Comparison of ENCODE assay signal across 8 mouse cellular contexts in the genomic region with DNA sequence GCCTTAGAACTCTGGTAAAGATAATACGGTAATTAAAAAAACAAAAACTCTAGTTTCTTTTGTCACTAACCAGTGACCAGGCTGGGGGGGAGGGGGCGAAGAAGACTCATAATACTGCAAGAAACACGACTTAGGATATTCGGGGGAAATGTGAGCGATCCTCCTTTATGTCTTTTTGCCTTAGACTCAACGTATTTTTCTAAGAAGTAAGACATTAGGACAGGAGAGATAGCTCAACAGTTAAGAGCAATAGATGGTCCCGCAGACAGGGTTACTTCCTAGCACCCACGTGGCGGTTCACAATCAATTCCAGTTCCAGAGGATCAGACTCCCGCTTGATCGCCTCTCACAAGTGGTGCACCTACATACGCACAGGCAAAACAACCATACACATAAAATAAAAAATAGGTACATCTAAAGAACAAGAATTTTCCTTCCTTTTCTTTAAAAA. TPM values are rescaled to one million over a fixed set of nuclear protein-coding genes. Genes with fewer than 3 reads are reported as not detected.
DNase-seq lines count a peak whose midpoint lies in the region; ATAC-seq and TF ChIP-seq lines count a peak whose summit lies in the region.

No protein-coding gene starts in this region.

- TF ChIP-seq POLR2A in spleen, adult 2 months (IDR thresholded peaks at IDR 0.05; ENCODE audit: low read depth, low read length) = no peak

- H3K27ac ChIP-seq in spleen, adult 2 months (ENCODE audit: insufficient read depth, low read length) = peak overlapping the region; percentile 46; the same call in 1 of the 2 replicates
- peak overlapping the region; percentile 86 for H3K27ac ChIP-seq in limb, embryonic 13.5 days
- peak overlapping the region; percentile 87 for H3K27ac ChIP-seq in stomach, postnatal 0 days (replicated peaks)

- H3K27me3 ChIP-seq in spleen, adult 2 months (ENCODE audit: control insufficient read depth, insufficient read depth, low read length) = no peaks in the 10 kb centered on the region
- no peaks in the 10 kb centered on the region for H3K27me3 ChIP-seq in limb, embryonic 13.5 days
- no peaks in the 10 kb centered on the region for H3K27me3 ChIP-seq in stomach, postnatal 0 days (ENCODE audit: control insufficient read depth, insufficient read depth, low read length)

- peak overlapping the region; percentile 94 for H3K4me2 ChIP-seq in limb, embryonic 13.5 days (replicated peaks)
- peak overlapping the region; percentile 62 for H3K4me2 ChIP-seq in stomach, postnatal 0 days (replicated peaks; ENCODE audit: low read depth)

- peak overlapping the region; percentile 67 for H3K9ac ChIP-seq in limb, embryonic 13.5 days
- peak overlapping the region; percentile 59 for H3K9ac ChIP-seq in stomach, postnatal 0 days (ENCODE audit: low read length)

- H3K4me3 ChIP-seq in spleen, adult 2 months (ENCODE audit: extremely low read depth, insufficient read depth, insufficient read length) = peak overlapping the region; percentile 79
- H3K4me3 ChIP-seq in limb, embryonic 13.5 days = peak overlapping the region; percentile 80
- H3K4me3 ChIP-seq in stomach, postnatal 0 days (ENCODE audit: low read depth, low read length) = peak overlapping the region; percentile 79

- DNase-seq in gastrocnemius, postnatal 14 days = peak; percentile 7
- no peak for DNase-seq in gastrocnemius, adult 8-10 months (ENCODE audit: low spot score in 2 of 2)
- DNase-seq in spleen, adult 2 months (ENCODE audit: low read depth in 1 of 2, low spot score in 2 of 2) = no peak
- DNase-seq in spleen, adult 12 weeks (ENCODE audit: low spot score) = no peak
- no peak for DNase-seq in stomach, postnatal 0 days (ENCODE audit: low spot score)
- no peak for DNase-seq in frontal cortex, postnatal 36 days (ENCODE audit: low spot score in 2 of 2)
- DNase-seq in adrenal gland, adult 8-10 months = no peak

- intact Hi-C loops in gastrocnemius, postnatal 14 days (cut with DNase I; ENCODE audit: low total_unique reads) = no loop called here

- 1% methylated on average over 12 of the region's 12 CpGs for WGBS in spleen, adult 2 months
- WGBS in limb, embryonic 13.5 days = under 1% methylated on average over 12 of the region's 12 CpGs
- 1% methylated on average over 12 of the region's 12 CpGs for WGBS in stomach, postnatal 0 days

- peaks cover 10% of the 10 kb centered on the region for H3K36me3 ChIP-seq in spleen, adult 2 months (ENCODE audit: control insufficient read depth, insufficient read depth, low read length)
- H3K36me3 ChIP-seq in limb, embryonic 13.5 days = peaks cover 20% of the 10 kb centered on the region
- peaks cover 3% of the 10 kb centered on the region; the same call in 1 of the 2 replicates for H3K36me3 ChIP-seq in stomach, postnatal 0 days (ENCODE audit: control insufficient read depth, insufficient read depth, low read length)

- no peak for TF ChIP-seq CTCF in spleen, adult 2 months (IDR thresholded peaks at IDR 0.05; ENCODE audit: extremely low read depth, insufficient read depth, insufficient read length, insufficient replicate concordance)
- no peak for TF ChIP-seq CTCF in stomach, postnatal 0 days (IDR thresholded peaks at IDR 0.05; ENCODE audit: low read depth)

- no peaks in the 10 kb centered on the region for H3K4me1 ChIP-seq in spleen, adult 2 months (ENCODE audit: control insufficient read depth, insufficient read depth, insufficient read length)
- peaks cover 17% of the 10 kb centered on the region for H3K4me1 ChIP-seq in limb, embryonic 13.5 days
- no peaks in the 10 kb centered on the region for H3K4me1 ChIP-seq in stomach, postnatal 0 days (replicated peaks; ENCODE audit: control insufficient read depth, insufficient read depth)

- TF ChIP-seq EP300 in stomach, postnatal 0 days (optimal IDR thresholded peaks at IDR 0.05) = no peak

- H3K9me3 ChIP-seq in limb, embryonic 13.5 days = no peaks in the 10 kb centered on the region
- no peaks in the 10 kb centered on the region for H3K9me3 ChIP-seq in stomach, postnatal 0 days (ENCODE audit: control insufficient read depth, low read length)

- ATAC-seq in limb, embryonic 13.5 days (ENCODE audit: low FRiP score, low read depth) = peak; percentile 7; the same call in 1 of the 2 replicates
- no peak for ATAC-seq in stomach, postnatal 0 days (ENCODE audit: low FRiP score, low TSS enrichment)

RNA-seq across cellular contexts. Expression of gene Tsacc, which starts 0.7 kb away (rescaled TPM):
- 1 to 10 TPM; 5.8 to 8.5 TPM for total RNA-seq in gastrocnemius, postnatal 14 days (2021)
- total RNA-seq in gastrocnemius, adult 8-10 months (2022) = 1 to 10 TPM; 2.6 to 7.3 (median 6.1) TPM
- polyA plus RNA-seq in spleen, adult 2 months (2012; rRNA removed) = 1.7 and 2.1 TPM in 2 replicates
- polyA plus RNA-seq in limb, embryonic 13.5 days (2015; fragmentation: Nextera tagmentation; extraction: Ambion mirVana) = 12.8 and 15.5 TPM in 2 replicates
- 9.1 and 9.3 TPM in 2 replicates for polyA plus RNA-seq in stomach, postnatal 0 days (2015; fragmentation: Nextera tagmentation; extraction: Ambion mirVana)
- 1 to 10 TPM; 6.2 to 9.3 (median 8.2) TPM for total RNA-seq in adrenal gland, adult 8-10 months (2022)

RNA-seq across cellular contexts. Expression of gene Cct3, which starts 0.8 kb away (rescaled TPM):
- 100 to 1,000 TPM; 132 to 151 TPM for total RNA-seq in gastrocnemius, postnatal 14 days (2021)
- 100 to 1,000 TPM in 1 of 4 experiments, 10 to 100 TPM in 3; 91.1 to 102 (median 92.6) TPM for total RNA-seq in gastrocnemius, adult 8-10 months (2022)
- 72.2 and 77.4 TPM in 2 replicates for polyA plus RNA-seq in spleen, adult 2 months (2012; rRNA removed)
- 557 and 573 TPM in 2 replicates for polyA plus RNA-seq in limb, embryonic 13.5 days (2015; fragmentation: Nextera tagmentation; extraction: Ambion mirVana)
- 230 and 233 TPM in 2 replicates for polyA plus RNA-seq in stomach, postnatal 0 days (2015; fragmentation: Nextera tagmentation; extraction: Ambion mirVana)
- 100 to 1,000 TPM; 250 to 360 (median 279) TPM for total RNA-seq in adrenal gland, adult 8-10 months (2022)

RNA-seq across cellular contexts. Expression of gene Gm38392, which starts 9.1 kb away (rescaled TPM):
- total RNA-seq in gastrocnemius, postnatal 14 days (2021) = under 1 TPM; 0.35 to 0.44 TPM
- 1 to 10 TPM in 1 of 4 experiments, under 1 TPM in 3; 0.72 to 2.2 (median 0.81) TPM for total RNA-seq in gastrocnemius, adult 8-10 months (2022)
- polyA plus RNA-seq in spleen, adult 2 months (2012; rRNA removed) = not detected in 2 replicates
- polyA plus RNA-seq in limb, embryonic 13.5 days (2015; fragmentation: Nextera tagmentation; extraction: Ambion mirVana) = 0.80 and 1.0 TPM in 2 replicates
- polyA plus RNA-seq in stomach, postnatal 0 days (2015; fragmentation: Nextera tagmentation; extraction: Ambion mirVana) = 0.36 and 2.0 TPM in 2 replicates
- total RNA-seq in adrenal gland, adult 8-10 months (2022) = 1 to 10 TPM; 1.3 to 3.1 (median 2.3) TPM

RNA-seq across cellular contexts. Expression of gene Glmp, which starts 28.7 kb away (rescaled TPM):
- total RNA-seq in gastrocnemius, postnatal 14 days (2021) = 10 to 100 TPM; 50.4 to 52.3 TPM
- total RNA-seq in gastrocnemius, adult 8-10 months (2022) = 10 to 100 TPM; 34.5 to 39.4 (median 37.9) TPM
- polyA plus RNA-seq in spleen, adult 2 months (2012; rRNA removed) = 116 and 118 TPM in 2 replicates
- 174 and 188 TPM in 2 replicates for polyA plus RNA-seq in limb, embryonic 13.5 days (2015; fragmentation: Nextera tagmentation; extraction: Ambion mirVana)
- polyA plus RNA-seq in stomach, postnatal 0 days (2015; fragmentation: Nextera tagmentation; extraction: Ambion mirVana) = 161 and 166 TPM in 2 replicates
- 100 to 1,000 TPM; 233 to 293 (median 254) TPM for total RNA-seq in adrenal gland, adult 8-10 months (2022)

RNA-seq across cellular contexts. Expression of gene Tmem79, which starts 39.8 kb away (rescaled TPM):
- total RNA-seq in gastrocnemius, postnatal 14 days (2021) = 1 to 10 TPM; 1.8 to 2.1 TPM
- 1 to 10 TPM; 1.9 to 3.7 (median 2.8) TPM for total RNA-seq in gastrocnemius, adult 8-10 months (2022)
- polyA plus RNA-seq in spleen, adult 2 months (2012; rRNA removed) = 1.1 and 1.6 TPM in 2 replicates
- polyA plus RNA-seq in limb, embryonic 13.5 days (2015; fragmentation: Nextera tagmentation; extraction: Ambion mirVana) = 6.4 and 6.8 TPM in 2 replicates
- polyA plus RNA-seq in stomach, postnatal 0 days (2015; fragmentation: Nextera tagmentation; extraction: Ambion mirVana) = 51.9 and 54.1 TPM in 2 replicates
- total RNA-seq in adrenal gland, adult 8-10 months (2022) = 1 to 10 TPM; 4.4 to 7.1 (median 5.9) TPM
